Mouse (Mus musculus) myocyte (in vitro differentiated cells): ENCODE measurements around the gene Hoxd8. TPM values are rescaled to one million over a fixed set of nuclear protein-coding genes. Genes with fewer than 3 reads are reported as not detected.

Source experiments
- H3K27me3 ChIP-seq: one replicate; pipeline ENCODE4 v1.6.1; 2011; ENCODE audit not compliant: control insufficient read depth, insufficient read depth, insufficient read length
- H3K36me3 ChIP-seq: one replicate; pipeline ENCODE4 v1.6.1; 2011; ENCODE audit not compliant: control insufficient read depth, insufficient read depth
- H3K4me2 ChIP-seq: one replicate; pipeline ENCODE4 v1.6.1; 2011; ENCODE audit warnings: low read depth, control low read depth
- H3K4me3 ChIP-seq: one replicate; pipeline ENCODE4 v1.5.1; 2011; ENCODE audit warnings: mild to moderate bottlenecking, control low read depth, moderate library complexity
- H3K79me2 ChIP-seq: one replicate; pipeline ENCODE4 v1.6.1; 2011; ENCODE audit not compliant: control insufficient read depth, insufficient read depth
- H3ac ChIP-seq: one replicate; pipeline ENCODE4 v1.6.1; 2011; ENCODE audit not compliant: control insufficient read depth, insufficient read length
- CEBPB ChIP-seq: IDR thresholded peaks from 2 replicates; pipeline ENCODE4 v1.6.1; 2011; ENCODE audit warnings: mild to moderate bottlenecking, moderate library complexity; ENCODE audit not compliant: poor library complexity, insufficient read depth, severe bottlenecking
- E2F4 ChIP-seq: IDR thresholded peaks from one replicate; pipeline ENCODE4 v1.6.1; 2011; ENCODE audit warnings: mild to moderate bottlenecking, control low read depth, moderate library complexity; ENCODE audit not compliant: insufficient read depth
- MAX ChIP-seq: IDR thresholded peaks from one replicate; pipeline ENCODE4 v1.6.1; 2011; ENCODE audit warnings: low read depth, mild to moderate bottlenecking, control low read depth
- MYOD1 ChIP-seq, 3 experiments: IDR thresholded peaks; one replicate each; pipeline ENCODE4 v1.6.1; 2011; ENCODE audit warnings: control low read depth in 2 of 3, low read depth in 2 of 3, mild to moderate bottlenecking in 2 of 3, moderate library complexity in 1 of 3; ENCODE audit not compliant: insufficient read length in 2 of 3, control insufficient read depth in 1 of 3
- MYOG ChIP-seq, 3 experiments: IDR thresholded peaks; one replicate each; pipeline ENCODE4 v1.6.1; 2011; ENCODE audit warnings: control low read depth in 2 of 3, low read depth in 2 of 3, mild to moderate bottlenecking in 2 of 3; ENCODE audit not compliant: insufficient read length in 2 of 3, control insufficient read depth in 1 of 3, insufficient read depth in 1 of 3
- POLR2A ChIP-seq: IDR thresholded peaks from one replicate; pipeline ENCODE4 v1.6.1; 2011; ENCODE audit warnings: low read depth, mild to moderate bottlenecking, control low read depth, moderate library complexity; ENCODE audit not compliant: insufficient read length
- POLR2AphosphoS2 ChIP-seq: IDR thresholded peaks from one replicate; pipeline ENCODE4 v1.6.1; 2011; ENCODE audit warnings: low read depth, control low read depth; ENCODE audit not compliant: insufficient read length
- REST ChIP-seq: IDR thresholded peaks from one replicate; pipeline ENCODE4 v1.6.1; 2011; ENCODE audit warnings: mild to moderate bottlenecking, control low read depth, moderate library complexity; ENCODE audit not compliant: insufficient read depth, insufficient read length
- SRF ChIP-seq: IDR thresholded peaks from one replicate; pipeline ENCODE4 v1.6.1; 2011; ENCODE audit warnings: low read depth; ENCODE audit not compliant: control insufficient read depth, insufficient read length
- TCF12 ChIP-seq: IDR thresholded peaks from one replicate; pipeline ENCODE4 v1.6.1; 2011; ENCODE audit warnings: mild to moderate bottlenecking, control low read depth; ENCODE audit not compliant: poor library complexity, insufficient read depth, severe bottlenecking
- TCF3 ChIP-seq: IDR thresholded peaks from one replicate; pipeline ENCODE4 v1.6.1; 2011; ENCODE audit warnings: low read depth, control low read depth; ENCODE audit not compliant: insufficient read length
- USF1 ChIP-seq: IDR thresholded peaks from one replicate; pipeline ENCODE4 v1.6.1; 2011; ENCODE audit warnings: low read depth, mild to moderate bottlenecking, control low read depth, moderate library complexity
- polyA plus RNA-seq: library from polyadenylated mRNA; unstranded; fragments of >200 nt; fragmentation: generic; extraction: Trizol; gene quantifications from one replicate; pipeline ENCODE4 v1.2.1, GENCODE M21; 2012; ENCODE audit warnings: missing spikeins

Gene Hoxd8
- polyA plus RNA-seq, 1 experiment = not detected

DNA sequence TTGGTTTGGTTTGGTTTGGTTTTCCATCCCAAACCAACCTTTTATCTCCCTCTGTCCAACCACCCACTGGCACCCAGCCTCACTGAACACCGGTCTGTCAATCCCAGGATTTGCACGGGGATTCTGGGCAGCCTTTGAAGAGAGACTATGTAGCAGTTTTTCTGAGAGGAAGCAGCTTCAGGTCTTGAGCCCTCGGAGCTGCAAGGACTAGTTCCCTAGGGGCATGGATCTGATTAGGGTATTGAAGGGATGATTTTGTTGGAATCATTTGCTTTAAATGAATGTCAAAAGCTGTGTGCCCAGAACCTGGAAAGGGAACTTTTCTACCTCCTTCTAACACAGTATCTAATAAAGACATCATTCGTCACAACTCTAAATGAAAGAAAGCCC lies 47.8 kb upstream of the Hoxd8 start:
- no peaks in the 10 kb centered on the region for H3K79me2 ChIP-seq
- H3ac ChIP-seq = no peak overlapping the region
- peaks cover 43% of the 10 kb centered on the region for H3K27me3 ChIP-seq
- TF ChIP-seq E2F4 (no peak), POLR2A (no peak), SRF (no peak), MAX (no peak), TCF3 (no peak), REST (no peak), MYOD1 (IDR thresholded peaks at IDR 0.05; ENCODE audit: control insufficient read depth in 1 of 3, insufficient read length in 2 of 3, low read depth in 2 of 3) (no peak), TCF12 (no peak), POLR2AphosphoS2 (no peak), MYOG (IDR thresholded peaks at IDR 0.05; ENCODE audit: control insufficient read depth in 1 of 3, insufficient read depth in 1 of 3, insufficient read length in 2 of 3, low read depth in 2 of 3) (no peak), USF1 (no peak), CEBPB (no peak)
- no peak overlapping the region for H3K4me3 ChIP-seq
- H3K36me3 ChIP-seq = no peaks in the 10 kb centered on the region
- H3K4me2 ChIP-seq = no peak overlapping the region

DNA sequence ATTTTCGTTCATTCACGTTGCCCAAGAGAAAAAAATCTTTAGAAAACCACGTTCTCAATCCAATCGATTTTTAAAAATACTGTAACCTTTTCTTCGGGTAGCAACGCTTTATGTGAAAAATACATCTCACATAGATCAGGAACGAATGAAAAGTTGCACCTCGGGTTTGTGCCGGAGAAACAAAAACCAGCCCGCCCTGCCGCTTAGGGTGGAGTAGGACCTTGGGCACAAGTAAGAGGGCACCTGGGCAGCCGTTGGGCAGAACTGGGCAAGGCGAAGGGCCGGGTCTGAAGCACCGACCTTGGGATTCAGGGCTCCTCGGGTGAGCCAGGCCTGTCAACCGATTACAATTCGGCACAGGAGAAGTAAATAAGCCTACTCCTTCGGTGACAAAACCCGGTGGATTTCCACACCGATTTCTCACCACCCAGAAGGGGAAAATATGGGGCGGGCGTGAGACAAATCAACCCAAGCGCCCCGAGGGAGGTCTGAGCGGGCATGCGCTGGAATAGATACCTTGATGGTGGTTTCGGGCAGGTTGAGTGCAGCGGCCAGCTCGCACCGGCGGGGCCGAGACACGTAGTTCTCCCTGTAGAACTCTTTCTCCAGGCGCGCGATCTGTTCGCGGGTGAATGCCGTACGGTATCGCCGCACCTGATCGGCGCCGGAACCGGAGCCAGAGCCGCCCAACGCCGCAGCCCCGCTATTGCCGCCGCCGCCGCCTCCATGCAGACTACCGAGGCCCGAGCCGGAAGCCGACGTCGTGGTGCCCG lies 47.0 kb upstream of the Hoxd8 start:
- Histone ChIP-seq H3K27me3 (peaks cover 48% of the 10 kb centered on the region), H3K4me2 (no peak overlapping the region), H3ac (no peak overlapping the region), H3K4me3 (no peak overlapping the region), H3K36me3 (no peaks in the 10 kb centered on the region), H3K79me2 (no peaks in the 10 kb centered on the region)
- no peak for TF ChIP-seq MYOD1 (IDR thresholded peaks at IDR 0.05; ENCODE audit: control insufficient read depth in 1 of 3, insufficient read length in 2 of 3, low read depth in 2 of 3)
- TF ChIP-seq CEBPB = no peak
- no peak for TF ChIP-seq MAX
- TF ChIP-seq TCF3 = no peak
- TF ChIP-seq REST = no peak
- no peak for TF ChIP-seq POLR2A
- no peak for TF ChIP-seq MYOG (IDR thresholded peaks at IDR 0.05; ENCODE audit: control insufficient read depth in 1 of 3, insufficient read depth in 1 of 3, insufficient read length in 2 of 3, low read depth in 2 of 3)

DNA sequence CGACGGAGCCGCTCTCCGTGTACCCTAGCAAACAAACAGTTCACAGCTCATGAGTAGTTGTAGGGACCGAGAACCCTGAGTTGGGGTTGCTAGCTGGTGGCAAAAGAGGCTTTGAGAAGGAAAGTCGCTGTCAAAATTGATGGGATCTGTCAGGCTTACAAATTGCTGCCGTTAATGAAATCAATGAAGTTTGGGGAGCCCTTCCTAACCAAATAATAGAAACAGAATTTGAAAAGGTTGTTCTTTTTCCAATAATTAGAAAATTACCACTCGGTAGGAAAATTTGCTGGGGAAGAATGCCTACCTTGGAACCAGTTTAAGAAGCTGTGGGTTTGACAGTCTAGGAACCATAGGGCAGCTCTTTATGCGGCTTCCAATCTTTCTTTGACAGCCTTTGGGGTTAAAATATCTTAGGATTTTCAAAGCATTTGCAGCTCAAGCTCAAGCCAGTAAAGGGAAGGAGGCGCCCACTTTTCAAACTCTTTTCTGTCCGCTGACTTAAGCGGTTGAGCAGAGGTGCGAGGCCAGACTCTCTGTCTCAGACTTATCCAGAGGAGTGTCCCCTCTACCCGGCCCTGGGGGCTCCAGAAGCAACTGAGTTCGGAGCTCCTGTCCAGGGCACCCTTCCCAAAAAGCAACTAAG lies 46.3 kb upstream of the Hoxd8 start:
- no peak overlapping the region for H3K4me3 ChIP-seq
- no peaks in the 10 kb centered on the region for H3K36me3 ChIP-seq
- H3K27me3 ChIP-seq = peaks cover 52% of the 10 kb centered on the region
- no peak overlapping the region for H3ac ChIP-seq
- no peaks in the 10 kb centered on the region for H3K79me2 ChIP-seq
- TF ChIP-seq MYOG (IDR thresholded peaks at IDR 0.05; ENCODE audit: control insufficient read depth in 1 of 3, insufficient read depth in 1 of 3, insufficient read length in 2 of 3, low read depth in 2 of 3) (no peak), REST (no peak), MAX (no peak), USF1 (no peak), TCF12 (no peak), POLR2AphosphoS2 (no peak), MYOD1 (IDR thresholded peaks at IDR 0.05; ENCODE audit: control insufficient read depth in 1 of 3, insufficient read length in 2 of 3, low read depth in 2 of 3) (no peak), E2F4 (no peak), SRF (no peak), POLR2A (no peak), CEBPB (no peak), TCF3 (no peak)
- H3K4me2 ChIP-seq = no peak overlapping the region

GRCm38 (mm10) chr2:74658667-74659371 lies 45.6 kb upstream of the Hoxd8 start:
- no peaks in the 10 kb centered on the region for H3K79me2 ChIP-seq
- H3K4me2 ChIP-seq = no peak overlapping the region
- H3K36me3 ChIP-seq = no peaks in the 10 kb centered on the region
- H3K27me3 ChIP-seq = peaks cover 55% of the 10 kb centered on the region
- no peak overlapping the region for H3K4me3 ChIP-seq
- TF ChIP-seq MYOG (IDR thresholded peaks at IDR 0.05; ENCODE audit: control insufficient read depth in 1 of 3, insufficient read depth in 1 of 3, insufficient read length in 2 of 3, low read depth in 2 of 3) = no peak
- no peak for TF ChIP-seq POLR2A
- no peak for TF ChIP-seq MYOD1 (IDR thresholded peaks at IDR 0.05; ENCODE audit: control insufficient read depth in 1 of 3, insufficient read length in 2 of 3, low read depth in 2 of 3)
- TF ChIP-seq CEBPB = no peak
- TF ChIP-seq TCF12 = no peak
- TF ChIP-seq TCF3 = no peak
- no peak for TF ChIP-seq USF1
- TF ChIP-seq MAX = no peak
- no peak for TF ChIP-seq SRF
- TF ChIP-seq E2F4 = no peak
- no peak for TF ChIP-seq REST
- no peak for TF ChIP-seq POLR2AphosphoS2
- no peak overlapping the region for H3ac ChIP-seq
